Mouse (Mus musculus) ES-E14 (cell line): ENCODE measurements at regions not wholly inside any gene's neighbourhood (a gene's known extent, or its start where the extent isn't known, plus 50 kb on each side); places are given as distances from the start of the nearest gene placed in this dataset.

Experiments used
- CHD2 ChIP-seq: IDR thresholded peaks from 2 replicates; pipeline ENCODE4 v1.6.1; 2014; ENCODE audit warnings: mild to moderate bottlenecking, low read depth, low read length, inconsistent platforms
- HCFC1 ChIP-seq: IDR thresholded peaks from 2 replicates; pipeline ENCODE4 v1.6.1; 2012; ENCODE audit warnings: low read length, inconsistent platforms, borderline replicate concordance; ENCODE audit not compliant: insufficient read depth
- MAFK ChIP-seq: IDR thresholded peaks from 2 replicates; pipeline ENCODE4 v1.6.1; 2014; ENCODE audit warnings: mild to moderate bottlenecking, low read depth, low read length, inconsistent platforms; ENCODE audit not compliant: insufficient read depth
- ZC3H11A ChIP-seq: IDR thresholded peaks from 2 replicates; pipeline ENCODE4 v1.6.1; 2012; ENCODE audit warnings: low read depth, mild to moderate bottlenecking, inconsistent platforms, low read length, borderline replicate concordance
- ZNF384 ChIP-seq: IDR thresholded peaks from 2 replicates; pipeline ENCODE4 v1.6.1; 2012; ENCODE audit warnings: low read depth, low read length, inconsistent platforms

DNA sequence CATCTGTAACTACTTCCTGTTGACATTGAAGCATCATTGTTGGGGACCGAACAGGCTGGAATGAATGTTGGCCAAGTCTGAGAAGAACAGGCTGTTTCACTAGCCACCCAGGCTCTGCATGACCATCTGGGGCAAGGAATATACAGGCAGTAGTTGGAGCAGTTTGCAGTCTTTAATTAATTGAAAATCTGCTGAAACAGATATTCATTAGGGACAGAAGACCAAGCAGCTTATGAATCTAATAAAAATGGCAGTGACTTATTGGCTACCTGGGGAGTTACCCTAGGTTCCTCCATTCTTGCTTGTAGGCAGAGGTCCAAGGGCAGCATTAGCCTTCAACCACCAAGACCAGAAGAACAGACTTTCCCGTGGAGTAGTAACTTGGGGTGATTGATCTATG is 1262.2 kb downstream of the Dnajb9 start:
- TF ChIP-seq MAFK (no peak), ZC3H11A (no peak), HCFC1 (no peak), ZNF384 (no peak), CHD2 (no peak)
